Comparison of ENCODE assay signal across 21 mouse cellular contexts in genomic region chr17:86822017-86822737, GRCm38 (mm10).
DNase-seq lines count a peak whose midpoint lies in the region; TF ChIP-seq lines count a peak whose summit lies in the region.
"Had no signal": no experiment of that assay in that cellular context is flagged by ENCODE, and none has a peak within 500 bp of the region (broad histone marks: within the 10 kb centered on the region; RNA-seq: fewer than 3 reads in every experiment).

No protein-coding gene starts in this region.

- peaks cover 15% of the 10 kb centered on the region for H3K36me3 ChIP-seq in heart, embryonic 10.5 days
- H3K36me3 ChIP-seq: embryonic facial prominence, embryonic 15.5 days; forebrain, embryonic 10.5 days; G1E; hindbrain, embryonic 13.5 days had no signal

- no peak overlapping the region for H3K27ac ChIP-seq in heart, embryonic 10.5 days
- H3K27ac ChIP-seq: embryonic facial prominence, embryonic 15.5 days; forebrain, embryonic 10.5 days; heart, adult 2 months; heart, embryonic 13.5 days; hindbrain, embryonic 13.5 days had no signal

- H3K27me3 ChIP-seq in heart, embryonic 10.5 days (ENCODE audit: insufficient read depth, poor library complexity, severe bottlenecking): peaks cover 8% of the 10 kb centered on the region; the same call in 1 of the 2 replicates
- H3K27me3 ChIP-seq: embryonic facial prominence, embryonic 15.5 days; hindbrain, embryonic 13.5 days had no signal

- 82% methylated on average over 8 of the region's 8 CpGs for WGBS in heart, embryonic 10.5 days
- WGBS in lung, adult 2 months: 72% methylated on average over 8 of the region's 8 CpGs

- peaks cover 21% of the 10 kb centered on the region for H3K4me1 ChIP-seq in heart, embryonic 10.5 days
- peaks cover 19% of the 10 kb centered on the region for H3K4me1 ChIP-seq in lung, adult 2 months (ENCODE audit: control insufficient read depth, insufficient read depth, low read length)
- H3K4me1 ChIP-seq: forebrain, embryonic 10.5 days; hindbrain, embryonic 13.5 days had no signal

- no peak for TF ChIP-seq POLR2A in lung, adult 2 months (IDR thresholded peaks at IDR 0.05; ENCODE audit: borderline replicate concordance, extremely low read depth, low read depth, low read length)

- TF ChIP-seq CTCF in lung, adult 2 months (IDR thresholded peaks at IDR 0.05; ENCODE audit: insufficient read depth, low read length): no peak

- peak; percentile 69 for DNase-seq in heart, embryonic 10.5 days (ENCODE audit: low spot score)
- no peak for DNase-seq in heart, adult 9 months (ENCODE audit: low spot score in 2 of 2)
- peak; percentile 10 to 39 for DNase-seq in lung, adult 18-20 months
- no peak for DNase-seq in lung, adult 2 months
- DNase-seq in thymus, postnatal 4 days: peak; percentile 2
- no peak for DNase-seq in thymus, postnatal 0 days (ENCODE audit: low spot score)
- DNase-seq in cerebellum, postnatal 10 days: no peak
- DNase-seq: adrenal gland, adult 8-10 months; adrenal gland, postnatal 36 days; B cell, adult 2 months; cerebellum, adult 2 months; cerebellum, postnatal 14 days; embryo, embryonic 11 days; gastrocnemius, postnatal 25 days had no signal

- H3K4me3 ChIP-seq in heart, embryonic 10.5 days: no peak overlapping the region
- no peak overlapping the region for H3K4me3 ChIP-seq in lung, adult 2 months (replicated peaks; ENCODE audit: extremely low read depth, low read depth, low read length)
- H3K4me3 ChIP-seq: embryonic facial prominence, embryonic 15.5 days; erythroblast, embryonic 14.5 days; forebrain, embryonic 10.5 days; heart, adult 2 months; heart, embryonic 13.5 days; hindbrain, embryonic 13.5 days had no signal

- H3K9me3 ChIP-seq in heart, embryonic 10.5 days: no peaks in the 10 kb centered on the region
- H3K9me3 ChIP-seq: embryonic facial prominence, embryonic 15.5 days; forebrain, embryonic 10.5 days; heart, embryonic 13.5 days; hindbrain, embryonic 13.5 days had no signal

Comparison
In these comparisons a context has a peak if more than half of its experiments do, and no peak if none do; other contexts are left out.
1. DNase-seq: peak in heart, embryonic 10.5 days (single experiment), lung, adult 18-20 months (2 of 2) and thymus, postnatal 4 days (single experiment); none in heart, adult 9 months (0 of 2), lung, adult 2 months (single experiment), thymus, postnatal 0 days (single experiment) and cerebellum, postnatal 10 days (0 of 2).